Mouse (Mus musculus) heart, postnatal 4 days (tissue): ENCODE data around the gene Gm10717. TPM values are rescaled to one million over a fixed set of nuclear protein-coding genes. Genes with fewer than 3 reads are reported as not detected.
"Not testable (repeated sequence)": the region's sequence is repeated elsewhere in the genome, so short reads cannot be mapped to it uniquely, and the experiment has no call there.

Experiments used
- DNase-seq: peaks from one replicate; pipeline ENCODE4 v3.0.0; 2021
- total RNA-seq, 2 experiments: library from RNA; stranded (reverse); gene quantifications; 2 replicates each; pipeline ENCODE4 v1.2.3; 2021

Gene Gm10717
- total RNA-seq: not detected

DNA sequence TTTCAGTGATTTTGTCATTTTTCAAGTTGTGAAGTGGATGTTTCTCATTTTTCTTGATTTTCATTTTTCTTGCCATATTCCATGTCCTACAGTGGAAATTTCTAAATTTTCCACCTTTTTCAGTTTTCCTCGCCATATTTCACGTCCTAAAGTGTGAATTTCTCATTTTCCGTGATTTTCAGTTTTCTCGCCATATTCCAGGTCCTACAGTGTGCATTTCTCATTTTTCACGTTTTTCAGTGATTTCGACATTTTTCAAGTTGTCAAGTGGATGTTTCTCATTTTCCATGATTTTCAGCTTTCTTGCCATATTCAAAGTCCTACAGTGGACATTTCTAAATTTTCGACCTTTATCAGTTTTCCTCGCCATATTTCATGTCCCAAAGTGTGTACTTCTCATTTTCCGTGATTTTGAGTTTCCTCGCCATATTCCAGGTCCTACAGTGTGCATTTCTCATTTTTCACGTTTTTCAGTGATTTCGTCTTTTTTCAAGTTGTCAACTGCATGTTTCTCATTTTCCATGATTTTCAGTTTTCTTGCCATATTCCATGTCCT, at the start of gene Gm10717:
Gene Gm10717, plus strand, starts transcription at position 506 of the 556 bp plus-strand sequence.
- peak; percentile 59 for DNase-seq

DNA sequence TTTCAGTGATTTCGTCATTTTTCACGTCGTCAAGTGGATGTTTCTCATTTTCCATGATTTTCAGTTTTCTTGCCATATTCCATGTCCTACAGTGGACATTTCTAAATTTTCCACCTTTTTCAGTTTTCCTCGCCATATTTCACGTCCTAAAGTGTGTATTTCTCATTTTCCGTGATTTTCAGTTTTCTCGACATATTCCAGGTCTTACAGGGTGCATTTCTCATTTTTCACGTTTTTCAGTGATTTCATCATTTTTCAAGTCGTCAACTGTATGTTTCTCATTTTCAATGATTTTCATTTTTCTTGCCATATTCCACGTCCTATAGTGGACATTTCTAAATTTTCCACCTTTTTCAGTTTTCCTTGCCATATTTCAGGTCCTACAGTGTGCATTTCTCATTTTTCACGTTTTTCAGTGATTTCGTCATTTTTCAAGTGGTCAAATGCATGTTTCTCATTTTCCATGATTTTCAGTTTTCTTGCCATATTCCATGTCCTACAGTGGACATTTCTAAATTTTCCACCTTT, 24.7 kb upstream of the Gm10717 start, which contains the start of gene Gm10722:
Gene Gm10722, plus strand, starts transcription at position 478 of the 528 bp plus-strand sequence.
- not testable (repeated sequence) for DNase-seq

DNA sequence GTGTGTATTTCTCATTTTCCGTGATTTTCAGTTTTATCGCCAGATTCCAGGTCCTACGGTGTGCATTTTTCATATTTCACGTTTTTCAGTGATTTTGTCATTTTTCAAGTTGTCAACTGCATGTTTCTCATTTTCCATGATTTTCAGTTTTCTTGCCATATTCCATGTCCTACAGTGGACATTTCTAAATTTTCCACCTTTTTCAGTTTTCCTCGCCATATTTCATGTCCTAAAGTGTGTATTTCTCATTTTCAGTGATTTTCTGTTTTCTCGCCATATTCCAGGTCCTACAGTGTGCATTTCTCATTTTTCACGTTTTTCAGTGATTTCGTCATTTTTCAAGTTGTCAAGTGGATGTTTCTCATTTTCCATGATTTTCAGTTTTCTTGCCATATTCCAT, 24.2 kb upstream of the Gm10717 start:
- DNase-seq: peak; percentile 18

DNA sequence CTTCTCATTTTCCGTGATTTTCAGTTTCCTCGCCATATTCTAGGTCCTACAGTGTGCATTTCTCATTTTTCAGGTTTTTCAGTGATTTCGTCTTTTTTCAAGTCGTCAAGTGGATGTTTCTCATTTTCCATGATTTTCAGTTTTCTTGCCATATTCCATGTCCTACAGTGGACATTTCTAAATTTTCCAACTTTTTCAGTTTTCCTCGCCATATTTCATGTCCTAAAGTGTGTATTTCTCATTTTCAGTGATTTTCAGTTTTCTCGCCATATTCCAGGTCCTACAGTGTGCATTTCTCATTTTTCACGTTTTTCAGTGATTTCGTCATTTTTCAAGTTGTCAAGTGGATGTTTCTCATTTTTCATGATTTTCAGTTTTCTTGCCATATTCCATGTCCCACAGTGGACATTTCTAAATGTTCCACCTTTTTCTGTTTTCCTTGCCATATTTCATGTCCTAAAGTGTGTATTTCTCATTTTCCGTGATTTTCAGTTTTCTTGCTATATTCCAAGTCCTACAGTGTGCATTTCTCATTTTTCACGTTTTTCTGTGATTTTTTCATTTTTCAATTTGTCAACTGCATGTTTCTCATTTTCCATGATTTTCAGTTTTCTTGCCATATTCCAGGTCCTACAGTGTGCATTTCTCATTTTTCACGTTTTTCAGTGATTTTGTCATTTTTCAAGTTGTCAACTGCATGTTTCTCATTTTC, 23.1 kb upstream of the Gm10717 start:
- peak; percentile 99 for DNase-seq

DNA sequence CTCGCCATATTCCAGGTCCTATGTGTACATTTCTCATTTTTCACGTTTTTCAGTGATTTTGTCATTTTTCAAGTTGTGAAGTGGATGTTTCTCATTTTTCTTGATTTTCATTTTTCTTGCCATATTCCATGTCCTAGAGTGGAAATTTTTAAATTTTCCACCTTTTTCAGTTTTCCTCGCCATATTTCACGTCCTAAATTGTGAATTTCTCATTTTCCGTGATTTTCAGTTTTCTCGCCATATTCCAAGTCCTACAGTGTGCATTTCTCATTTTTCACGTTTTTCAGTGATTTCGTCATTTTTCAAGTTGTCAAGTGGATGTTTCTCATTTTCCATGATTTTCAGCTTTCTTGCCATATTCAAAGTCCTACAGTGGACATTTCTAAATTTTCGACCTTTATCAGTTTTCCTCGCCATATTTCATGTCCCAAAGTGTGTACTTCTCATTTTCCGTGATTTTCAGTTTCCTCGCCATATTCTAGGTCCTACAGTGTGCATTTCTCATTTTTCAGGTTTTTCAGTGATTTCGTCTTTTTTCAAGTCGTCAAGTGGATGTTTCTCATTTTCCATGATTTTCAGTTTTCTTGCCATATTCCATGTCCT, 22.3 kb upstream of the Gm10717 start, which contains the start of gene Gm11168:
Gene Gm11168, plus strand, starts transcription at position 553 of the 603 bp plus-strand sequence.
- not testable (repeated sequence) for DNase-seq

DNA sequence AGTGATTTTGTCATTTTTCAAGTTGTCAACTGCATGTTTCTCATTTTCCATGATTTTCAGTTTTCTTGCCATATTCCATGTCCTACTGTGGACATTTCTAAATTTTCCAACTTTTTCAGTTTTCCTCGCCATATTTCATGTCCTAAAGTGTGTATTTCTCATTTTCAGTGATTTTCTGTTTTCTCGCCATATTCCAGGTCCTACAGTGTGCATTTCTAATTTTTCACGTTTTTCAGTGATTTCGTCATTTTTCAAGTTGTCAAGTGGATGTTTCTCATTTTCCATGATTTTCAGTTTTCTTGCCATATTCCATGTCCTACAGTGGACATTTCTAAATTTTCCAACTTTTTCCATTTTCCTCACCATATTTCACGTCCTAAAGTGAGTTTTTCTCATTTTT, 19.0 kb upstream of the Gm10717 start:
- DNase-seq: not testable (repeated sequence)

DNA sequence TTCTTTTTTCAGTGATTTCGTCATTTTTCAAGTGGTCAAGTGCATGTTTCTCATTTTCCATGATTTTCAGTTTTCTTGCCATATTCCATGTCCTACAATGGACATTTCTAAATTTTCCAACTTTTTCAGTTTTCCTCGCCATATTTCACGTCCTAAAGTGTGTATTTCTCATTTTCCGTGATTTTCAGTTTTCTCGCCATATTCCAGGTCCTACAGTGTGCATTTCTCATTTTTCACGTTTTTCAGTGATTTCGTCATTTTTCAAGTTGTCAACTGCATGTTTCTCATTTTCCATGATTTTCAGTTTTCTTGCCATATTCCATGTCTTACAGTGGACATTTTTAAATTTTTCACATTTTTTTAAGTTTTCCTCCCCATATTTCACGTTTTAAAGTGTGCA, 18.6 kb upstream of the Gm10717 start:
- peak; percentile 89 for DNase-seq

DNA sequence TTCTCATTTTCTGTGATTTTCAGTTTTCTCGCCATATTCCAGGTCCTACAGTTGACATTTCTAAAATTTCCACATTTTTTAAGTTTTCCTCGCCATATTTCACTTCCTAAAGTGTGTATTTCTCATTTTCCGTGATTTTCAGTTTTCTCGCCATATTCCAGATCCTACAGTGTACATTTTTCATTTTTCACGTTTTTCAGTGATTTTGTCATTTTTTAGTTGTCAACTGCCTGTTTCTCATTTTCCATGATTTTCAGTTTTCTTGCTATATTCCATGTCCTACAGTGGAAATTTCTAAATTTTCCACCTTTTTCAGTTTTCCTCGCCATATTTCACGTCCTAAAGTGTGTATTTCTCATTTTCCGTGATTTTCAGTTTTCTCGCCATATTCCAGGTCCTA, 17.9 kb upstream of the Gm10717 start:
- DNase-seq: not testable (repeated sequence)

DNA sequence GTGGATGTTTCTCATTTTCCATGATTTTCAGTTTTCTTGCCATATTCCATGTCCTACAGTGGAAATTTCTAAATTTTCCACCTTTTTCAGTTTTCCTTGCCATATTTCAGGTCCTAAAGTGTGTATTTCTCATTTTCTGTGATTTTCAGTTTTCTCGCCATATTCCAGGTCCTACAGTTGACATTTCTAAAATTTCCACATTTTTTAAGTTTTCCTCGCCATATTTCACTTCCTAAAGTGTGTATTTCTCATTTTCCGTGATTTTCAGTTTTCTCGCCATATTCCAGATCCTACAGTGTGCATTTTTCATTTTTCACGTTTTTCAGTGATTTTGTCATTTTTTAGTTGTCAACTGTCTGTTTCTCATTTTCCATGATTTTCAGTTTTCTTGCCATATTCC, 15.9 kb upstream of the Gm10717 start:
- not testable (repeated sequence) for DNase-seq

DNA sequence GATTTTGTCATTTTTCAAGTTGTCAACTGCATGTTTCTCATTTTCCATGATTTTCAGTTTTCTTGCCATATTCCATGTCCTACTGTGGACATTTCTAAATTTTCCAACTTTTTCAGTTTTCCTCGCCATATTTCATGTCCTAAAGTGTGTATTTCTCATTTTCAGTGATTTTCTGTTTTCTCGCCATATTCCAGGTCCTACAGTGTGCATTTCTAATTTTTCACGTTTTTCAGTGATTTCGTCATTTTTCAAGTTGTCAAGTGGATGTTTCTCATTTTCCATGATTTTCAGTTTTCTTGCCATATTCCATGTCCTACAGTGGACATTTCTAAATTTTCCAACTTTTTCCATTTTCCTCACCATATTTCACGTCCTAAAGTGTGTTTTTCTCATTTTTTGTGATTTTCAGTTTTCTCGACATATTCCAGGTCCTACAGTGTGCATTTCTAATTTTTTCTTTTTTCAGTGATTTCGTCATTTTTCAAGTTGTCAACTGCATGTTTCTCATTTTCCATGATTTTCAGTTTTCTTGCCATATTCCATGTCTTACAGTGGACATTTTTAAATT, 13.1 kb upstream of the Gm10717 start:
- DNase-seq: not testable (repeated sequence)

DNA sequence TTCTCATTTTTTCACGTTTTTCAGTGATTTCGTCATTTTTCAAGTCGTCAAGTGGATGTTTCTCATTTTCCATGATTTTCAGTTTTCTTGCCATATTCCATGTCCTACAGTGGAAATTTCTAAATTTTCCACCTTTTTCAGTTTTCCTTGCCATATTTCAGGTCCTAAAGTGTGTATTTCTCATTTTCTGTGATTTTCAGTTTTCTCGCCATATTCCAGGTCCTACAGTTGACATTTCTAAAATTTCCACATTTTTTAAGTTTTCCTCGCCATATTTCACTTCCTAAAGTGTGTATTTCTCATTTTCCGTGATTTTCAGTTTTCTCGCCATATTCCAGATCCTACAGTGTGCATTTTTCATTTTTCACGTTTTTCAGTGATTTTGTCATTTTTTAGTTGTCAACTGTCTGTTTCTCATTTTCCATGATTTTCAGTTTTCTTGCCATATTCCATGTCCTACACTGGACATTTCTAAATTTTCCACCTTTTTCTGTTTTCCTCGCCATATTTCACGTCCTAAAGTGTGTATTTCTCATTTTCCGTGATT, 12.4 kb upstream of the Gm10717 start, which contains the start of gene Gm10721:
Gene Gm10721, plus strand, starts transcription at position 408 of the 547 bp plus-strand sequence.
- not testable (repeated sequence) for DNase-seq

DNA sequence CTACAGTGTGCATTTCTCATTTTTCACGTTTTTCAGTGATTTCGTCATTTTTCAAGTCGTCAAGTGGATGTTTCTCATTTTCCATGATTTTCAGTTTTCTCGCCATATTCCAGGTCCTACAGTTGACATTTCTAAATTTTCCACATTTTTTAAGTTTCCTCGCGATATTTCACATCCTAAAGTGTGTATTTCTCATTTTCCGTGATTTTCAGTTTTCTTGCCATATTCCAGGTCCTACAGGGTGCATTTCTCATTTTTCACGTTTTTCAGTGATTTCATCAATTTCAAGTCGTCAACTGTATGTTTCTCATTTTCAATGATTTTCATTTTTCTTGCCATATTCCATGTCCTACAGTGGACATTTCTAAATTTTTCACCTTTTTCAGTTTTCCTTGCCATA, 9.9 kb upstream of the Gm10717 start, which contains the start of gene Gm10720:
Gene Gm10720, plus strand, starts transcription at position 301 of the 400 bp plus-strand sequence.
- not testable (repeated sequence) for DNase-seq

DNA sequence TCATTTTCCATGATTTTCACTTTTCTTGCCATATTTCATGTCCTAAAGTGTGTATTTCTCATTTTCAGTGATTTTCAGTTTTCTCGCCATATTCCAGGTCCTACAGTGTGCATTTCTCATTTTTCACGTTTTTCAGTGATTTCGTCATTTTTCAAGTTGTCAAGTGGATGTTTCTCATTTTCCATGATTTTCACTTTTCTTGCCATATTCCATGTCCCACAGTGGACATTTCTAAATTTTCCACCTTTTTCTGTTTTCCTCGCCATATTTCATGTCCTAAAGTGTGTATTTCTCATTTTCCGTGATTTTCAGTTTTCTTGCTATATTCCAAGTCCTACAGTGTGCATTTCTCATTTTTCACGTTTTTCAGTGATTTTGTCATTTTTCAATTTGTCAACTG, 9.3 kb upstream of the Gm10717 start:
- not testable (repeated sequence) for DNase-seq

DNA sequence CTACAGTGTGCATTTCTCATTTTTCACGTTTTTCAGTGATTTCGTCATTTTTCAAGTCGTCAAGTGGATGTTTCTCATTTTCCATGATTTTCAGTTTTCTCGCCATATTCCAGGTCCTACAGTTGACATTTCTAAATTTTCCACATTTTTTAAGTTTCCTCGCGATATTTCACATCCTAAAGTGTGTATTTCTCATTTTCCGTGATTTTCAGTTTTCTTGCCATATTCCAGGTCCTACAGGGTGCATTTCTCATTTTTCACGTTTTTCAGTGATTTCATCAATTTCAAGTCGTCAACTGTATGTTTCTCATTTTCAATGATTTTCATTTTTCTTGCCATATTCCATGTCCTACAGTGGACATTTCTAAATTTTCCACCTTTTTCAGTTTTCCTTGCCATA, 8.1 kb upstream of the Gm10717 start, which contains the start of gene Gm10719:
Gene Gm10719, plus strand, starts transcription at position 301 of the 400 bp plus-strand sequence.
- DNase-seq: not testable (repeated sequence)

DNA sequence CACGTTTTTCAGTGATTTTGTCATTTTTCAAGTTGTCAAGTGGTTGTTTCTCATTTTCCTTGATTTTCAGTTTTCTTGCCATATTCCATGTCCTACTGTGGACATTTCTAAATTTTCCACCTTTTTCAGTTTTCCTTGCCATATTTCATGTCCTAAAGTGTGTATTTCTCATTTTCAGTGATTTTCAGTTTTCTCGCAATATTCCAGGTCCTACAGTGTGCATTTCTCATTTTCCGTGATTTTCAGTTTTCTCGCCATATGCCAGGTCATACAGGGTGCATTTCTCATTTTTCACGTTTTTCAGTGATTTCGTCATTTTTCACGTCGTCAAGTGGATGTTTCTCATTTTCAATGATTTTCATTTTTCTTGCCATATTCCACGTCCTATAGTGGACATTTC, 6.3 kb upstream of the Gm10717 start:
- DNase-seq: not testable (repeated sequence)

DNA sequence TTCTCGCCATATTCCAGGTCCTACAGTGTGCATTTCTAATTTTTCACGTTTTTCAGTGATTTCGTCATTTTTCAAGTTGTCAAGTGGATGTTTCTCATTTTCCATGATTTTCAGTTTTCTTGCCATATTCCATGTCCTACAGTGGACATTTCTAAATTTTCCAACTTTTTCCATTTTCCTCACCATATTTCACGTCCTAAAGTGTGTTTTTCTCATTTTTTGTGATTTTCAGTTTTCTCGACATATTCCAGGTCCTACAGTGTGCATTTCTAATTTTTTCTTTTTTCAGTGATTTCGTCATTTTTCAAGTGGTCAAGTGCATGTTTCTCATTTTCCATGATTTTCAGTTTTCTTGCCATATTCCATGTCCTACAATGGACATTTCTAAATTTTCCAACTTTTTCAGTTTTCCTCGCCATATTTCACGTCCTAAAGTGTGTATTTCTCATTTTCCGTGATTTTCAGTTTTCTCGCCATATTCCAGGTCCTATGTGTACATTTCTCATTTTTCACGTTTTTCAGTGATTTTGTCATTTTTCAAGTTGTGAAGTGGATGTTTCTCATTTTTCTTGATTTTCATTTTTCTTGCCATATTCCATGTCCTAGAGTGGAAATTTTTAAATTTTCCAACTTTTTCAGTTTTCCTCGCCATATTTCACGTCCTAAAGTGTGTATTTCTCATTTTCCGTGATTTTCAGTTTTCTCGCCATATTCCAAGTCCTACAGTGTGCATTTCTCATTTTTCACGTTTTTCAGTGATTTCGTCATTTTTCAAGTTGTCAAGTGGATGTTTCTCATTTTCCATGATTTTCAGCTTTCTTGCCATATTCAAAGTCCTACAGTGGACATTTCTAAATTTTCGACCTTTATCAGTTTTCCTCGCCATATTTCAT, 5.1 kb upstream of the Gm10717 start:
- peak; percentile 65 for DNase-seq

DNA sequence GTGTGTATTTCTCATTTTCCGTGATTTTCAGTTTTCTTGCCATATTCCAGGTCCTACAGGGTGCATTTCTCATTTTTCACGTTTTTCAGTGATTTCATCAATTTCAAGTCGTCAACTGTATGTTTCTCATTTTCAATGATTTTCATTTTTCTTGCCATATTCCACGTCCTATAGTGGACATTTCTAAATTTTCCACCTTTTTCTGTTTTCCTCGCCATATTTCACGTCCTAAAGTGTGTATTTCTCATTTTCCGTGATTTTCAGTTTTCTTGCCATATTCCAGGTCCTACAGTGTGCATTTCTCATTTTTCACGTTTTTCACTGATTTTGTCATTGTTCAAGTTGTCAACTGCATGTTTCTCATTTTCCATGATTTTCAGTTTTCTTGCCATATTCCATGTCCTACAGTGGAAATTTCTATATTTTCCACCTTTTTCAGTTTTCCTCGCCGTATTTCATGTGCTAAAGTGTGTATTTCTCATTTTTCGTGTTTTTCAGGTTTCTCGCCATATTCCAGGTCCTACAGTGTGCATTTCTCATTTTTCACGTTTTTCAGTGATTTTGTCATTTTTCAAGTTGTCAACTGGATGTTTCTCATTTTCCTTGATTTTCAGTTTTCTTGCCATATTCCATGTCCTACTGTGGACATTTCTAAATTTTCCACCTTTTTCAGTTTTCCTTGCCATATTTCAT, 2.8 kb upstream of the Gm10717 start:
- DNase-seq: peak; percentile 75

DNA sequence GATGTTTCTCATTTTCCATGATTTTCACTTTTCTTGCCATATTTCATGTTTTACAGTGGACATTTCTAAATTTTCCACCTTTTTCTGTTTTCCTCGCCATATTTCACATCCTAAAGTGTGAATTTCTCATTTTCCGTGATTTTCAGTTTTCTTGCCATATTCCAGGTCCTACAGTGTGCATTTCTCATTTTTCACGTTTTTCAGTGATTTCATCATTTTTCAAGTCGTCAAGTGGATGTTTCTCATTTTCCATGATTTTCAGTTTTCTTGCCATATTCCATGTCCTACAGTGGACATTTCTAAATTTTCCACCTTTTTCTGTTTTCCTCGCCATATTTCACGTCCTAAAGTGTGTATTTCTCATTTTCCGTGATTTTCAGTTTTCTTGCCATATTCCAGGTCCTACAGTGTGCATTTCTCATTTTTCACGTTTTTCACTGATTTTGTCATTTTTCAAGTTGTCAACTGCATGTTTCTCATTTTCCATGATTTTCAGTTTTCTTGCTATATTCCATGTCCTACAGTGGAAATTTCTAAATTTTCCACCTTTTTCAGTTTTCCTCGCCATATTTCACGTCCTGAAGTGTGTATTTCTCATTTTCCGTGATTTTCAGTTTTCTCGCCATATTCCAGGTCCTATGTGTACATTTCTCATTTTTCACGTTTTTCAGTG, 1.8 kb upstream of the Gm10717 start, which contains the start of gene Gm10718:
Gene Gm10718, plus strand, starts transcription at position 236 of the 673 bp plus-strand sequence.
- DNase-seq: peak; percentile 9

DNA sequence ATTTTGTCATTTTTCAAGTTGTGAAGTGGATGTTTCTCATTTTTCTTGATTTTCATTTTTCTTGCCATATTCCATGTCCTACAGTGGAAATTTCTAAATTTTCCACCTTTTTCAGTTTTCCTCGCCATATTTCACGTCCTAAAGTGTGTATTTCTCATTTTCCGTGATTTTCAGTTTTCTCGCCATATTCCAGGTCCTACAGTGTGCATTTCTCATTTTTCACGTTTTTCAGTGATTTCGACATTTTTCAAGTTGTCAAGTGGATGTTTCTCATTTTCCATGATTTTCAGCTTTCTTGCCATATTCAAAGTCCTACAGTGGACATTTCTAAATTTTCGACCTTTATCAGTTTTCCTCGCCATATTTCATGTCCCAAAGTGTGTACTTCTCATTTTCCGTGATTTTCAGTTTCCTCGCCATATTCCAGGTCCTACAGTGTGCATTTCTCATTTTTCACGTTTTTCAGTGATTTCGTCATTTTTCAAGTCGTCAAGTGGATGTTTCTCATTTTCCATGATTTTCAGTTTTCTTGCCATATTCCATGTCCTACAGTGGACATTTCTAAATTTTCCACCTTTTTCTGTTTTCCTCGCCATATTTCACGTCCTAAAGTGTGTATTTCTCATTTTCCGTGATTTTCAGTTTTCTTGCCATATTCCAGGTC, 1.1 kb upstream of the Gm10717 start:
- DNase-seq: peak; percentile 77
